Mouse (Mus musculus) adrenal gland, adult 2 months (tissue): ENCODE measurements around the gene Rpp25. TPM values are rescaled to one million over a fixed set of nuclear protein-coding genes. Genes with fewer than 3 reads are reported as not detected.
A peak's percentile ranks its signal among the peaks of the same experiment; 100 is the strongest.

Experiments used
- DNase-seq: peaks from one replicate; pipeline ENCODE4 v3.0.0; 2021
- polyA plus RNA-seq: library from polyadenylated mRNA; depleted of rRNA; stranded (reverse); fragments of >200 nt; gene quantifications from 2 replicates; pipeline ENCODE4 v1.2.3, GENCODE M21; 2012
- total RNA-seq, 2 experiments: library from RNA; stranded (reverse); gene quantifications; 2 replicates each; pipeline ENCODE4 v1.2.3; 2021

Rpp25 gene
- total and polyA plus RNA-seq, 3 experiments, result 1.6 to 6.3 (median 5.8) TPM

GRCm38 (mm10) chr9:57521056-57521911 lies 17.5 kb downstream of the Rpp25 start, which contains the start of gene Cox5a:
Gene Cox5a (plus strand): TSS chr9:57521274.
- peak; percentile 97 for DNase-seq

GRCm38 (mm10) chr9:57522114-57522860 lies 18.5 kb downstream of the Rpp25 start:
- no peak for DNase-seq

GRCm38 (mm10) chr9:57522861-57523246 lies 19.0 kb downstream of the Rpp25 start:
- no peak for DNase-seq

GRCm38 (mm10) chr9:57523754-57524153 lies 19.9 kb downstream of the Rpp25 start:
- DNase-seq, result no peak

- DNase-seq, result no peak
Observed at GRCm38 (mm10) chr9:57524439-57524838, 20.6 kb downstream of the Rpp25 start.

- DNase-seq, result no peak
Observed at GRCm38 (mm10) chr9:57525516-57525915, 21.7 kb downstream of the Rpp25 start.

GRCm38 (mm10) chr9:57526435-57526834 lies 22.6 kb downstream of the Rpp25 start:
- DNase-seq, result no peak

GRCm38 (mm10) chr9:57531946-57532345 lies 28.1 kb downstream of the Rpp25 start:
- no peak for DNase-seq

GRCm38 (mm10) chr9:57536362-57536761 lies 32.5 kb downstream of the Rpp25 start:
- DNase-seq, result no peak

- peak; percentile 93 for DNase-seq
Observed at GRCm38 (mm10) chr9:57537044-57537727, 33.4 kb downstream of the Rpp25 start, which contains the start of gene Fam219b. Gene Fam219b (plus strand): TSS chr9:57537528.

GRCm38 (mm10) chr9:57537728-57538181 lies 33.9 kb downstream of the Rpp25 start:
- DNase-seq, result no peak

- DNase-seq, result no peak
Observed at GRCm38 (mm10) chr9:57539550-57539949, 35.7 kb downstream of the Rpp25 start.

- no peak for DNase-seq
Observed at GRCm38 (mm10) chr9:57541312-57541711, 37.5 kb downstream of the Rpp25 start.

GRCm38 (mm10) chr9:57543951-57544350 lies 40.1 kb downstream of the Rpp25 start:
- no peak for DNase-seq

GRCm38 (mm10) chr9:57547287-57547686 lies 43.5 kb downstream of the Rpp25 start:
- DNase-seq, result no peak

GRCm38 (mm10) chr9:57547869-57548268 lies 44.0 kb downstream of the Rpp25 start:
- no peak for DNase-seq

- no peak for DNase-seq
Observed at GRCm38 (mm10) chr9:57549186-57549585, 45.4 kb downstream of the Rpp25 start.

- peak; percentile 80 for DNase-seq
Observed at GRCm38 (mm10) chr9:57550126-57550862, 46.5 kb downstream of the Rpp25 start.

GRCm38 (mm10) chr9:57552139-57552887 lies 48.5 kb downstream of the Rpp25 start, which contains the start of gene Mpi:
Gene Mpi (minus strand): TSS chr9:57552763.
- peak; percentile 76 for DNase-seq

- no peak for DNase-seq
Observed at GRCm38 (mm10) chr9:57553119-57553518, 49.3 kb downstream of the Rpp25 start.

GRCm38 (mm10) chr9:57554753-57555152 lies 50.9 kb downstream of the Rpp25 start:
- no peak for DNase-seq
